Mouse (Mus musculus): ENCODE data around the gene Mgat4b. TPM values are rescaled to one million over a fixed set of nuclear protein-coding genes. Genes with fewer than 3 reads are reported as not detected.

Gene Mgat4b
- polyA plus RNA-seq, 1 experiment from 2014 or later = 29.7 TPM

DNA sequence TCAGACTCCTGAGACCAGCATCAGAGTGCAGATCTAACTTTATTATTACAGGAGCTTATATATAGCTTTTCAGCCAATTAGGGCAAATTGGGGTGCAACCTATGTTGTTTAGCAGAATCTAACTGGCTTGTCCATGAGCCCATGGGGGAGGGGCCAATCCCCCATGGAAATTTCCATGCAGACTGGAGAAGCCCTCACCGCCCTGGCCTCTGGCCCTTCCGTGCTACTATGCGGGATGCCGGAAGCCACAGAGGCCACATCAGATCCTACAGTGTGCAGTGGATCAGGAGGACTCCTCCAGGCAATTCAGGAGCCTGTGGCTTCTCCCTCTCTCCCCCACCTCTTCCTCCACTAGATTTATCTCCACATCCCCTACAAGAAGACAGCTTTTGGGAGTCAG lies 7.1 kb downstream of the Mgat4b start:
- Histone ChIP-seq H3K4me1 (peaks cover 10% of the 10 kb centered on the region), H3K9ac (no peak overlapping the region)
- 60% methylated on average over 4 of the region's 4 CpGs for WGBS

DNA sequence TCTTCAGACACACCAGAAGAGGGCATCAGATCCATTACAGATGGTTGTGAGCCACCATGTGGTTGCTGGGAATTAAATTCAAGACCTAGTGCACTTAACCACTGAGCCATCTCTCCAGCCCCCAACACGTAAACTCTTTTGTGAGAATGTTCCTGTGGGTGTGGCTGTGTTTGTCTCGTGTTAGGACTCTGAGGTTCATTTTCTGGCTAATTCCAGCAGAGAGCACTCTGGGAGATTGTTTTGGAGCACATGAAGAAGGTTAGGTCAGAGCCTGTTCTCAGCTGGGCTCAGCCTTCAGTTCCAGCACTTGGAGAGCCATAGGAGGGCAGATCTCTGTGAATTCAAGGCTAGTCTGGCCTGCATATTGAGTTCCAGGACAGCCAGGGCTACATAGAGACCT lies 9.1 kb downstream of the Mgat4b start:
- no peaks in the 10 kb centered on the region for H3K36me3 ChIP-seq
- ATAC-seq (ENCODE audit: insufficient read depth, low FRiP score, low read depth) = no peak
- no peak overlapping the region for H3K4me2 ChIP-seq
- no peaks in the 10 kb centered on the region for H3K27me3 ChIP-seq (replicated peaks)
- WGBS = 36% methylated on average over 2 of the region's 2 CpGs
- H3K4me1 ChIP-seq = peaks cover 14% of the 10 kb centered on the region
- H3K9me3 ChIP-seq = no peaks in the 10 kb centered on the region
- H3K27ac ChIP-seq = no peak overlapping the region
- H3K4me3 ChIP-seq (replicated peaks) = no peak overlapping the region
- H3K9ac ChIP-seq = no peak overlapping the region

More for the DNA sequence above, 7.1 kb downstream of the Mgat4b start:
- H3K4me3 ChIP-seq (replicated peaks) = no peak overlapping the region
- no peaks in the 10 kb centered on the region for H3K27me3 ChIP-seq (replicated peaks)
- ATAC-seq (ENCODE audit: insufficient read depth, low FRiP score, low read depth) = no peak
- no peak overlapping the region for H3K27ac ChIP-seq
- H3K36me3 ChIP-seq = no peaks in the 10 kb centered on the region
- H3K9me3 ChIP-seq = no peaks in the 10 kb centered on the region
- no peak overlapping the region for H3K4me2 ChIP-seq

DNA sequence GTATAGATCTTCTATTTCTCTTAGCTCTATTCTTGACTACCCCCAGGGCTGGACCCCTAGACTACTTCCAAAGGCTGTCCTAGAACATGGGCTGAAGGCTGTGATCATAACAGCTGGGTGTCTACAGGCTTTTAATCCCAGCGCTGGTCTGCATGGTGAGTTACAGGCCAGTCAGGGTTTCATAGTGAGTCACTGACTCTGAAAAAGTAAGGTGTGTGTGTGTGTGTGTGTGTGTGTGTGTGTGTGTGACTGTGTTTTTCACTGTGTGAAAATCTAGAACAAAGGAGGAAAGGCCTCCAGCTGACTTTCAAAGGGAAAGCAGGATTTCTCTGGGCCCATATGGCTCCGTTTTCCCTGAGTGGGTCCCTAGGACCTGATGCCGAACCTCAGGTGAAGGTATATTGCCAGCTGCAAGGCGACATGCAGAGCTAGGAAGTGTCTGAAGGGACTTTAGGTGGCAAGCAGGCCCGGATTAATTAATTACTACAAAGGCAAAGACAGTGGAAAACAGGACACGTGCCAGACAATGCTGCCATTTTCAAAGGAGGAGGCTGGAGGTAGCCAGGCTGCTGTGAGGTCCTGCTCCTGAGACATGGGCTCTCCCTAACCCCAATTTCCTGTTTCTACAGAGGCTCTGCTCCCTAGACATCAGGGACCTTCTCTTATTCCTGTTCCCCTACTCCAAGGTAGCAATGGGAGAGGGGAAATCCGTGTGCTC lies 12.0 kb downstream of the Mgat4b start:
- no peak for ATAC-seq (ENCODE audit: insufficient read depth, low FRiP score, low read depth)
- Histone ChIP-seq H3K4me1 (peaks cover 20% of the 10 kb centered on the region), H3K27me3 (replicated peaks) (no peaks in the 10 kb centered on the region), H3K9ac (no peak overlapping the region), H3K36me3 (no peaks in the 10 kb centered on the region), H3K4me3 (replicated peaks) (no peak overlapping the region), H3K27ac (no peak overlapping the region), H3K9me3 (no peaks in the 10 kb centered on the region), H3K4me2 (no peak overlapping the region)
- 63% methylated on average over 7 of the region's 7 CpGs for WGBS

DNA sequence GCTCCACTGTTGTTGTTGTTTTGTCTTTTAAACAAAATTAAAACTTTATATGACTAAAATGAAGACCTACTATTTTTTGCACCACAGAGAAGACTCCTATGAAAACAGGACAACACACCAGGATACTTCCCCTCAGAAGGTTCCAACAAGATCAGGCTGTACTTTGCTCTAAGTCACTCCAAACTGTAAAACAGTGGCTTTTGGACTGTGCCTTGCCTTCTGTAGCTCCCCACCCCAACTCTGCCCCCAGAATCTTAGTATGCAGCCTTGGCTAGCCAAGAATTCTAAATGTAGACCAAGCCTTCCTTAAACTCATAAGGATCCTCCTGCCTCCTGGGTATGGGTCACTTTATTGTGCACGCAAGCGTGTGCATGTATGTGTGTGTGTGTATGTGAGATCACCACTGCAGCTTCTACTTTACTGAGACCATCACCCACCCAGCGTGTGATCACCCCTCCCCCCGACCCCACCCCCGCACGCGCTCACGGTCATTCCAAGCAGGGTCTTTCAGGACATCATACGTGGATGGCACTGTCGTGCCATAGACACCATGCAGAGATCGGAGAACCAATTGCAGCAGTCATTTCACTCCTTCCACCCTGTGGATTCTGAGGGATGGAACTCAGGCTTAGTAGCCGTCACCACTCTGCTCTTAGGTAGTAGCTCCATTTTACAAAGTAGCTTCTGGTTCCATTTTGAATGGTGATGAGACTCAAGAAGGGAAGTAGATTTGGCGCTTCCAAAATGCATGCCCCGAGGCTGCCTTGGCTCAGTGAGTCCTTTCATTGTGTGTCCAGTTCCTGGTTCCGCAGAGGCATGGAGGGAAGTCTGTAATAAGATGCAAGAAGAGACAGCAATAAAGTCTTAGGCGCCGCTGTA lies 13.3 kb downstream of the Mgat4b start:
- H3K27me3 ChIP-seq (replicated peaks) = no peaks in the 10 kb centered on the region
- no peaks in the 10 kb centered on the region for H3K9me3 ChIP-seq
- ATAC-seq (ENCODE audit: insufficient read depth, low FRiP score, low read depth) = no peak
- peak overlapping the region; percentile 86 for H3K4me3 ChIP-seq (replicated peaks)
- H3K9ac ChIP-seq = peak overlapping the region; percentile 88
- whole genome bisulfite sequencing = 7% methylated on average over 17 of the region's 17 CpGs
- H3K36me3 ChIP-seq = no peaks in the 10 kb centered on the region
- peak overlapping the region; percentile 86 for H3K27ac ChIP-seq
- H3K4me2 ChIP-seq = peak overlapping the region; percentile 94
- peaks cover 27% of the 10 kb centered on the region for H3K4me1 ChIP-seq

DNA sequence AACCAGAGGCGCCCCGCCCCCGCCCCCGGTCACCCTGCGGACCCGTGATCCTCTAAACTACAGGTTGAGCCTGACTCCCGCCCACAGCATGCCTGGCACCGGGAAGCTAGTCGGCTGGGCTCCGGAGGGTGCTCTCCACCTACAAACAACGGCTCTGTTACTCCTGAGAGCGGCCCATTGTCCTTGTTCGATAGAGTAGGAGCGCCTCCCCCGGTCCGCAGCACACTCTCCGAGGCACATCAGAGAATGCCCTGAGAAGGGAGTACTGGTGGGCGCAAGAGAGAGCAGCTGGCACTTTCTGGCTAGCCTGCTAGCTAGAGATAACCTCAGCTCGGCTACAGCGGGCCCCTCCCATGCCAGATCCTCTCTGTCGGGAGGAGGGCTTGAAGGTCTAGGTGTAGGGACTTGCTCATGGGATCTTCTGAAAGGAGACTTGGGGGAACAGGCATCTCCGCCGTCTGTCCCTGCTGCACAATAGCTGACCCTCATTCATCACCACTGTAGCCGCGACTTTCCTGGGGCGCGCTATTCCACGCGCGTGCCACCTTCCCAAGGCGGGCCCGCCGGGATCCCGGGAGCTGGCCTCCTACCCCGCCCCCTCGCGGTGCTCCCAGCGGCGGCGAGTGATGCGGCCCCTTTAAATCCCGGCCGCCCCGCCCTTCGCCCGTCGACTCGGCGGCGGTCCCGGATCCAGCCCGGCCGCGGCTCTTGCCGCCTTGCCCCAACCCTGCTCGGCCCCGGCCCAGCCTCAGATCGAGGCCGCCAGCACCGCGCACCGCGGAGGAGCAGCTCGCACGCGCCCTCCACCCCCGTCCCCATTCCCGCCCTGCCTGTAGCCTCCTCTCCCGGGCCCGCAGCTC lies 14.2 kb downstream of the Mgat4b start:
- Histone ChIP-seq H3K36me3 (no peaks in the 10 kb centered on the region), H3K27me3 (replicated peaks) (no peaks in the 10 kb centered on the region), H3K4me2 (peak overlapping the region; percentile 94), H3K9ac (peak overlapping the region; percentile 88), H3K27ac (peak overlapping the region; percentile 86), H3K4me3 (replicated peaks) (peak overlapping the region; percentile 86), H3K9me3 (no peaks in the 10 kb centered on the region), H3K4me1 (peaks cover 34% of the 10 kb centered on the region)
- peak; percentile 86 for ATAC-seq (ENCODE audit: insufficient read depth, low FRiP score, low read depth)
- WGBS = under 1% methylated on average over 69 of the region's 70 CpGs

DNA sequence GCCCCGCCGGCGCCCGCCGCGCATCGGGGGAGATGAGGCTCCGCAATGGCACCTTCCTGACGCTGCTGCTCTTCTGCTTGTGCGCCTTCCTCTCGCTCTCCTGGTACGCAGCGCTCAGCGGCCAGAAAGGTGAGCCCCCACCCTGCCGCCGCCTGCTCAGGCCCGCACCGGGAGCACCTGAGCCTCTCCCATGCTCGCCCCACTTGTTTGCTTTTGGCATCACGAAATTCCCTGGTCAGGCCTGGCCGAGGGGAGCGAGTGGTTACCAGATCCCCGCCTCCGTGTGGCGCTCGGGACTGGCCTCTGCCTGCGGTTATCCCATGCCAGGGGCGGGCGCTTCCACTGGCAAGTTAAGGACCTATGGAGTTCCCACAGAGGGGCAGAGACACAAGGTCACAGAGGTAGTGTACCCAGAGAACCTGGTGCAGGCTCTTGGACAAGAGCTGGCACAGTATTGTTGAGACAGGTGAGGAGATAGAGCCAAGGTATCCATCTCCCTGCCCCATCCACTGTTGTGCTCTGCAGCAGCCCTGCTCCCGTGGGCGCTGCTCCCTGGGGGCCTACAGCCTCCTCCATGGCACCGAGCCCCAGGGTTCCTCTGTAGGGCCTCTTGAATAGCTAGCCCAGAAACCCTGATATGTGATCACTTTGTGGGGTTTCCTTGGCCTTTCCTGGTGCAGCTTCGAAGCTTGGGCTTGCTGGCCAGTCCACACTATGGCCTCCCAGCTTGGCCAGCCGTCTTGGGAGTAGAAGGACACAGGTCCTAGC lies 15.1 kb downstream of the Mgat4b start:
- ATAC-seq (ENCODE audit: insufficient read depth, low FRiP score, low read depth) = peak; percentile 41; the same call in 1 of the 2 replicates
- peaks cover 42% of the 10 kb centered on the region for H3K4me1 ChIP-seq

DNA sequence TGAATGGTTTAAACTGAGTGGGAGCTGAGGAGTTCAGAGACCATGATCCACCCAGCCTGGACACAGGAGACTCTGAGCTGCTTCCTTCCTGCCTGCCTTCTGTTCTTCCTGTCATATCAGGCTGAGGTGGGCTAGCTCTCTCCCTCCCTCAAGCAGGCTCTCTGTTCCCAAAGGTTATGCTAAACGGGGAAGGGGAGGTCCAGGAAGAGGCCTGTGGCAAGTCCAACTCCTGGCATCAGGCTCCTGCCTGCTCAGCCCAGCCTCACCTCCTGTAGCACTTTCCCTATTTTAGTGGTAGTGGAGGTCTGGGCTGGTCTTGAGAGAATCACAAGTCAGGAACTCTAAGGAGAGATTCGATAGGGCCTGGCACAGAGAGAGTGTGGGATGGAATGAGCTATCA lies 15.7 kb downstream of the Mgat4b start:
- ATAC-seq (ENCODE audit: insufficient read depth, low FRiP score, low read depth) = no peak
- 49% methylated on average over 2 of the region's 2 CpGs for WGBS
- Histone ChIP-seq H3K9ac (peak overlapping the region; percentile 88; the same call in 1 of the 2 replicates), H3K4me1 (peaks cover 45% of the 10 kb centered on the region), H3K4me3 (replicated peaks) (peak overlapping the region; percentile 86), H3K36me3 (no peaks in the 10 kb centered on the region), H3K27ac (peak overlapping the region; percentile 86), H3K27me3 (replicated peaks) (no peaks in the 10 kb centered on the region), H3K4me2 (peak overlapping the region; percentile 94), H3K9me3 (no peaks in the 10 kb centered on the region)

More for the DNA sequence above, 15.1 kb downstream of the Mgat4b start:
- Histone ChIP-seq H3K9me3 (no peaks in the 10 kb centered on the region), H3K9ac (peak overlapping the region; percentile 88), H3K36me3 (no peaks in the 10 kb centered on the region), H3K27me3 (replicated peaks) (no peaks in the 10 kb centered on the region), H3K4me3 (replicated peaks) (peak overlapping the region; percentile 86), H3K4me2 (peak overlapping the region; percentile 94), H3K27ac (peak overlapping the region; percentile 86)
- 2% methylated on average over 34 of the region's 34 CpGs for WGBS

DNA sequence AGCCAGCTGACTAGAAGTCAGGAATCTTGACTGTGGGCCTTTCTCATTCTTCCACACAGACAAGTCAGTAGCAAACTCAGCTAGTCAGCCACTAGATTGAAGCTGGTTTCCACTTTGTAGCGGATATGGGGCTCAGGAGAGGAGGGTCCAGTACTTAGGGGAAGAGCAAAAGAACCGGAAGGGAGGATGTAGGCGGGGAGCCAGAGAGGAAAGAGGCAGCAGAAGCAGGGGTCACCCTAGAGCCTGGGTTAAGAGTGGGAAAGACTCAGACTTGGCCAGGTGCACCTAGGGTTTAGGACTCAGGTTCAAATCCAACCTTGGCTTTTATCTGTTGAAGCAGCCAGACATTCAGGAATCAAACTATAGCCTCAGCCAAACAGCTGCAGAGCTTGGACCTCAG lies 16.5 kb downstream of the Mgat4b start:
- Histone ChIP-seq H3K9ac (no peak overlapping the region), H3K4me2 (0 out of 2 replicates have a peak overlapping the region, but pooled peaks have one; percentile 94), H3K4me3 (replicated peaks) (peak overlapping the region; percentile 86; the same call in 1 of the 2 replicates), H3K27me3 (replicated peaks) (no peaks in the 10 kb centered on the region), H3K36me3 (no peaks in the 10 kb centered on the region), H3K9me3 (no peaks in the 10 kb centered on the region), H3K27ac (peak overlapping the region; percentile 86; the same call in 1 of the 2 replicates), H3K4me1 (peaks cover 45% of the 10 kb centered on the region)
- WGBS = 64% methylated on average over 3 of the region's 3 CpGs
- ATAC-seq (ENCODE audit: insufficient read depth, low FRiP score, low read depth) = no peak

DNA sequence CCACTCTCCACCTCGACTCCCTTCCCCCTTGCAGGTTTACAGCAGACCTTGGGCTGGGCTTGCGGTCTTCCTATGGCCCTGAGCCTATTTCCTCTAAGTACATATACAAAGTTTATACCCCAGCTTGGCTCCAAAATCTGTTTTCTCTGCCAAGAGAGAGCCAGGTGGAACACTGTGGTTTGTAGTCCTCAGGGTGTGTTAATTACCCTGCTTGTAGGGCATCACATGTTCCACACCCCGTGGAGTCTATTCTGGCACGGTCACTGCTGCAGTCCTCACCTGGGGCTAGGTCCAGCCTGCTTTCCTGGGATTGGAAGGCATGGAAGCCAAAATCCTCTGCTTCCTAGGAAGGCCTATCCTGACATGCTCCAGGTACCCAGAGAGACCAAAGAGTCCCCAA lies 17.0 kb downstream of the Mgat4b start:
- Histone ChIP-seq H3K27me3 (replicated peaks) (no peaks in the 10 kb centered on the region), H3K36me3 (peaks cover 5% of the 10 kb centered on the region; the same call in 1 of the 2 replicates), H3K9me3 (no peaks in the 10 kb centered on the region), H3K4me2 (no peak overlapping the region), H3K4me3 (replicated peaks) (no peak overlapping the region), H3K27ac (no peak overlapping the region), H3K9ac (no peak overlapping the region), H3K4me1 (peaks cover 45% of the 10 kb centered on the region)
- 87% methylated on average over 4 of the region's 4 CpGs for WGBS
- no peak for ATAC-seq (ENCODE audit: insufficient read depth, low FRiP score, low read depth)

DNA sequence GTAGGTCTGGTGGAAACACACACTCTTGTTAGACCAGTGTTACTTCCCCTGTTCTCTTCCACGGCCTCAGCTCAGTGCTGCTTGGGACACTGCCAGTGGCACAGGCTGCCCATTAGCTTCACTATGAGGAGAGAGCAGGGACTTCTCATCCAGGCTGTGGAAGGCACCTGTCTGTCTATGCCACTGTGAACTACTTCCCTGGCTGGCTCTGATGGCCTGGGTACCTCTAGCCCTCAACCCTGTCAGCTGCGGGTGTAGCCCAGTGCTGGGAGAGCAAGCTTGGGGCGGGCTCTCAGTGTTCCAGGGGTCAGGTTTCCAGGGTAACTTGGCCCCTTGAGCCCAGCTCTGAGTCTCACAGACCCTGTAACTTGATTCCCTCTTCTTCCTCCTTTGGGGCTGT lies 18.1 kb downstream of the Mgat4b start:
- ATAC-seq (ENCODE audit: insufficient read depth, low FRiP score, low read depth) = no peak
- no peak overlapping the region for H3K4me2 ChIP-seq
- no peak overlapping the region for H3K4me3 ChIP-seq (replicated peaks)
- no peak overlapping the region for H3K27ac ChIP-seq
- peaks cover 45% of the 10 kb centered on the region for H3K4me1 ChIP-seq
- H3K9ac ChIP-seq = no peak overlapping the region
- H3K36me3 ChIP-seq = peaks cover 15% of the 10 kb centered on the region
- no peaks in the 10 kb centered on the region for H3K27me3 ChIP-seq (replicated peaks)
- H3K9me3 ChIP-seq = no peaks in the 10 kb centered on the region
- 45% methylated on average over 3 of the region's 3 CpGs for WGBS
